Mouse (Mus musculus): Measurements from ENCODE around the gene Rbfox3. TPM values are rescaled to one million over a fixed set of nuclear protein-coding genes. Genes with fewer than 3 reads are reported as not detected.

The Rbfox3 gene
- polyA plus RNA-seq, 1 experiment from 2014 or later: 0.26 TPM

- no peaks in the 10 kb centered on the region for H3K9me3 ChIP-seq
- no peak overlapping the region for H3K4me3 ChIP-seq
- H3K4me1 ChIP-seq: no peaks in the 10 kb centered on the region
- WGBS: 73% methylated on average over 4 of the region's 4 CpGs
- H3K36me3 ChIP-seq: no peaks in the 10 kb centered on the region
- no peak for ATAC-seq (ENCODE audit: insufficient number of reproducible peaks, low FRiP score, low TSS enrichment, low read depth)
- H3K4me2 ChIP-seq: no peak overlapping the region
- H3K9ac ChIP-seq: no peak overlapping the region
- 0 out of 2 replicates have a peak, but pooled peaks cover 1% of the 10 kb centered on the region for H3K27me3 ChIP-seq
- H3K27ac ChIP-seq: no peak overlapping the region
Observed at GRCm38 (mm10) chr11:118767411-118767810, 144.0 kb downstream of the Rbfox3 start.

GRCm38 (mm10) chr11:118760296-118760988 is 151.0 kb downstream of the Rbfox3 start:
- Histone ChIP-seq H3K4me1 (no peaks in the 10 kb centered on the region), H3K4me3 (no peak overlapping the region), H3K9me3 (no peaks in the 10 kb centered on the region), H3K36me3 (no peaks in the 10 kb centered on the region), H3K27ac (no peak overlapping the region), H3K4me2 (no peak overlapping the region), H3K27me3 (no peaks in the 10 kb centered on the region), H3K9ac (no peak overlapping the region)
- no peak for ATAC-seq (ENCODE audit: insufficient number of reproducible peaks, low FRiP score, low TSS enrichment, low read depth)
- WGBS: 71% methylated on average over 11 of the region's 12 CpGs

- Histone ChIP-seq H3K27me3 (no peaks in the 10 kb centered on the region), H3K27ac (no peak overlapping the region), H3K4me3 (no peak overlapping the region), H3K9me3 (no peaks in the 10 kb centered on the region), H3K36me3 (no peaks in the 10 kb centered on the region), H3K9ac (no peak overlapping the region), H3K4me2 (no peak overlapping the region), H3K4me1 (no peaks in the 10 kb centered on the region)
- WGBS: 88% methylated on average over 8 of the region's 8 CpGs
- no peak for ATAC-seq (ENCODE audit: insufficient number of reproducible peaks, low FRiP score, low TSS enrichment, low read depth)
Observed at GRCm38 (mm10) chr11:118759228-118759627, 152.2 kb downstream of the Rbfox3 start.

GRCm38 (mm10) chr11:118758277-118758990 is 153.0 kb downstream of the Rbfox3 start:
- H3K4me3 ChIP-seq: no peak overlapping the region
- no peaks in the 10 kb centered on the region for H3K9me3 ChIP-seq
- no peaks in the 10 kb centered on the region for H3K27me3 ChIP-seq
- no peaks in the 10 kb centered on the region for H3K36me3 ChIP-seq
- no peak overlapping the region for H3K4me2 ChIP-seq
- H3K27ac ChIP-seq: no peak overlapping the region
- 82% methylated on average over 10 of the region's 10 CpGs for WGBS
- H3K4me1 ChIP-seq: no peaks in the 10 kb centered on the region
- no peak for ATAC-seq (ENCODE audit: insufficient number of reproducible peaks, low FRiP score, low TSS enrichment, low read depth)
- H3K9ac ChIP-seq: no peak overlapping the region

GRCm38 (mm10) chr11:118757488-118757887 is 153.9 kb downstream of the Rbfox3 start:
- Histone ChIP-seq H3K27ac (no peak overlapping the region), H3K36me3 (no peaks in the 10 kb centered on the region), H3K9ac (no peak overlapping the region), H3K27me3 (no peaks in the 10 kb centered on the region), H3K4me2 (no peak overlapping the region), H3K4me1 (0 out of 2 replicates have a peak, but pooled peaks cover under 1% of the 10 kb centered on the region), H3K9me3 (no peaks in the 10 kb centered on the region), H3K4me3 (no peak overlapping the region)
- ATAC-seq (ENCODE audit: insufficient number of reproducible peaks, low FRiP score, low TSS enrichment, low read depth): no peak
- WGBS: 50% methylated on average over 1 of the region's 1 CpGs

- Histone ChIP-seq H3K36me3 (no peaks in the 10 kb centered on the region), H3K4me3 (no peak overlapping the region), H3K27me3 (no peaks in the 10 kb centered on the region), H3K27ac (no peak overlapping the region), H3K4me1 (0 out of 2 replicates have a peak, but pooled peaks cover 6% of the 10 kb centered on the region), H3K9ac (no peak overlapping the region), H3K4me2 (no peak overlapping the region), H3K9me3 (no peaks in the 10 kb centered on the region)
- 77% methylated on average over 17 of the region's 17 CpGs for WGBS
- no peak for ATAC-seq (ENCODE audit: insufficient number of reproducible peaks, low FRiP score, low TSS enrichment, low read depth)
Observed at GRCm38 (mm10) chr11:118755003-118755402, 156.4 kb downstream of the Rbfox3 start.

GRCm38 (mm10) chr11:118754535-118754934 is 156.9 kb downstream of the Rbfox3 start:
- Histone ChIP-seq H3K4me3 (no peak overlapping the region), H3K4me2 (no peak overlapping the region), H3K4me1 (0 out of 2 replicates have a peak, but pooled peaks cover 6% of the 10 kb centered on the region), H3K27ac (no peak overlapping the region), H3K9me3 (no peaks in the 10 kb centered on the region), H3K27me3 (no peaks in the 10 kb centered on the region), H3K9ac (no peak overlapping the region), H3K36me3 (no peaks in the 10 kb centered on the region)
- WGBS: 56% methylated on average over 4 of the region's 4 CpGs
- no peak for ATAC-seq (ENCODE audit: insufficient number of reproducible peaks, low FRiP score, low TSS enrichment, low read depth)

- no peak for ATAC-seq (ENCODE audit: insufficient number of reproducible peaks, low FRiP score, low TSS enrichment, low read depth)
- Histone ChIP-seq H3K27ac (no peak overlapping the region), H3K9ac (no peak overlapping the region), H3K4me3 (no peak overlapping the region), H3K4me1 (peaks cover 8% of the 10 kb centered on the region; the same call in 1 of the 2 replicates), H3K4me2 (no peak overlapping the region), H3K36me3 (no peaks in the 10 kb centered on the region), H3K27me3 (0 out of 2 replicates have a peak, but pooled peaks cover 1% of the 10 kb centered on the region), H3K9me3 (no peaks in the 10 kb centered on the region)
- 49% methylated on average over 7 of the region's 7 CpGs for WGBS
Observed at GRCm38 (mm10) chr11:118751879-118752616, 159.3 kb downstream of the Rbfox3 start.

- H3K36me3 ChIP-seq: no peaks in the 10 kb centered on the region
- no peak overlapping the region for H3K9ac ChIP-seq
- H3K27me3 ChIP-seq: peaks cover 8% of the 10 kb centered on the region; the same call in 1 of the 2 replicates
- no peak overlapping the region for H3K4me2 ChIP-seq
- WGBS: 64% methylated on average over 11 of the region's 11 CpGs
- peaks cover 8% of the 10 kb centered on the region; the same call in 1 of the 2 replicates for H3K4me1 ChIP-seq
- no peaks in the 10 kb centered on the region for H3K9me3 ChIP-seq
- no peak overlapping the region for H3K4me3 ChIP-seq
- H3K27ac ChIP-seq: no peak overlapping the region
- ATAC-seq (ENCODE audit: insufficient number of reproducible peaks, low FRiP score, low TSS enrichment, low read depth): no peak
Observed at GRCm38 (mm10) chr11:118750745-118751330, 160.6 kb downstream of the Rbfox3 start.

- Histone ChIP-seq H3K27ac (no peak overlapping the region), H3K36me3 (no peaks in the 10 kb centered on the region), H3K4me3 (no peak overlapping the region), H3K4me1 (peaks cover 17% of the 10 kb centered on the region), H3K4me2 (no peak overlapping the region), H3K9ac (no peak overlapping the region), H3K9me3 (no peaks in the 10 kb centered on the region), H3K27me3 (peaks cover 21% of the 10 kb centered on the region)
- 81% methylated on average over 1 of the region's 1 CpGs for WGBS
- no peak for ATAC-seq (ENCODE audit: insufficient number of reproducible peaks, low FRiP score, low TSS enrichment, low read depth)
Observed at GRCm38 (mm10) chr11:118749541-118749940, 161.9 kb downstream of the Rbfox3 start.

- H3K9me3 ChIP-seq: no peaks in the 10 kb centered on the region
- H3K4me1 ChIP-seq: peaks cover 22% of the 10 kb centered on the region
- H3K36me3 ChIP-seq: no peaks in the 10 kb centered on the region
- ATAC-seq (ENCODE audit: insufficient number of reproducible peaks, low FRiP score, low TSS enrichment, low read depth): no peak
- H3K27ac ChIP-seq: no peak overlapping the region
- H3K9ac ChIP-seq: no peak overlapping the region
- no peak overlapping the region for H3K4me3 ChIP-seq
- H3K27me3 ChIP-seq: peaks cover 29% of the 10 kb centered on the region
- H3K4me2 ChIP-seq: no peak overlapping the region
- 51% methylated on average over 10 of the region's 10 CpGs for WGBS
Observed at GRCm38 (mm10) chr11:118748622-118749021, 162.8 kb downstream of the Rbfox3 start.
